Mouse (Mus musculus) liver, adult (tissue): Measurements from ENCODE around the gene Pcgf1.

ENCODE experiments used
- GATA4 ChIP-seq: IDR thresholded peaks from 2 replicates; pipeline ENCODE4 v1.6.1; 2014; ENCODE audit warnings: mild to moderate bottlenecking, low read length; ENCODE audit not compliant: insufficient replicate concordance

Pcgf1 gene

DNA sequence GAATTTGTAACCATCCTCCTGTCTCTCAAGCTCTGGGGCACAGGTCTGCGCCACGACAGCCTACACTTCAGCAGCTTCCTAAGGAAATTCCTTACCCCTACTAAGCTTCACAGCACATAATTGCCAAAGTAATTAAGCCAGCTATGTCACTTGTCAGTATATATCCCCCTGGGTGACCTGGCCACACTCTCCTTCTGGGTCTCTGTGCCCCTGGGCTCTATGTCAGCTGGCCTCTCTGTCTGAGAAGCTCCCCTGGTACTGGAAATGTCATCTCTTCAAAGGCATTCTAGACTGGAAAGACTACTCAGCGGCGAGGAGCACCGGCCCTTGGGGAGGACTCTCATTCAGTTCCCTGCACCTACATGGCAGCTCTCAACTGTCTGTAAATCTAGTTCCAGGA lies 45.3 kb downstream of the Pcgf1 start:
- no peak for TF ChIP-seq GATA4

DNA sequence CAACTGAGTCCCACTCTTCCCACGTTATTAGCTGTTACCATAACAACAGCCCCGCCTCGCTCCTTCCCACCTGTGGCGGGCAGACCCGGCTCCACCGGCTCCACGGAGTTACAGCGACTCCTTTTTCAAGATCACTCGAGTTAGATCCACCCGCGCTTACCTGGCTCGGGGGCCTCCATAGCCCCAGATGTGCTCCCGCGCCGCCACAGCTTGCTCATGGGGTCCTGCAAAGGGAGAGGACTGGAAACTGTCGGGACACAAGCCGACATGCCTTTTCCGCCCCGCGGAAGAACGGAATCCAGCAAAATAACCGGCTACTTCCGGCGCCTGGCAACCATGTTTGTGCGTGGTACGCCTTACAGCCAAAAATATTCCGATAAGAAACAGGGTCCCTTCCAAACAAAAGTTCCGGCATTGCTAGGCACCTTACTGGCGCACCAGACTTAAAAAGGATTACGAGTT lies 47.2 kb downstream of the Pcgf1 start:
- no peak for TF ChIP-seq GATA4

DNA sequence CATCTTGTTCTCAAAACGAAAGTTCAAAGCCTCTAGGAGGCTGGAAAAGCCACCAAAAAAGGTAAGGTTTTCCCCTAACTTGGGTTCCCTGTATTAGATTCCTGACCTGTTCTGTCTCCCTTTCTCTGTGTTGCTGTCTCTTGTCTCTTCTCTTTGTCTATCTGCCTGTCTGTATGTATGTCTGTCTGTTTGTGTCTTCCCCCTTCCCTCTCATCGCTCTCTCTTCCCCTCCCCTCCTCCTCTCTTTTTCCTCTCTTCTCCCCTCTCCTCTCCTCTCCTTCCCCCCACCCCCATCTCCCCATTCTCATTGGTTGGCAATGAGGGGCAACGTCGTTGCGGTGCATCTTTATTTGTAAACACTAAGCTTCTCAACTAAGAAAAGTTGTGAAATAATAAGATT lies 47.7 kb downstream of the Pcgf1 start, which contains the start of gene Ino80b:
Gene Ino80b (minus strand): TSS at position 101 of the 400 bp plus-strand sequence.
- TF ChIP-seq GATA4 = no peak

DNA sequence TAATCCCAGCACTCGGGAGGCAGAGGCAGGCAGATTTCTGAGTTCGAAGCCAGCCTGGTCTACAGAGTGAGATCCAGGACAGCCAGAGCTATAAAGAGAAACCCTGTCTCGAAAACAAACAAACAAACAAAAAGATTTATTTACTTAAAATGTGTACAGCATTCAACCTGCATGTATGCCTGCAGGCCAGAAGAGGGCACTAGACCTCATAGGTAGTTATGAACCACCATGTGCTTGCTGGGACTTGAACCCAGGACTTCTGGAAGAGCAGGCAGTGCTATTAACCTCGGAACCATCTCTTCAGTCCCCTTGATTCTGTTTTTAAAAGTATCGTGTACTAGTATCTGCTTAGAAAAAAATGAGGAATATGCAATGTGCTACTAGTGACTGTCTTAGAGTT lies 49.8 kb downstream of the Pcgf1 start:
- TF ChIP-seq GATA4 = no peak
